ENCODE assay signal across 8 mouse cellular contexts in genomic region chr17:90583826-90584534, GRCm38 (mm10).
DNase-seq lines count a peak whose midpoint lies in the region; ATAC-seq and TF ChIP-seq lines count a peak whose summit lies in the region.
"Had no signal": no experiment of that assay in that cellular context is flagged by ENCODE, and none has a peak within 500 bp of the region (broad histone marks: within the 10 kb centered on the region; RNA-seq: fewer than 3 reads in every experiment).

No protein-coding gene starts in this region.

- TF ChIP-seq EP300 in MEL (IDR thresholded peaks at IDR 0.05; ENCODE audit: low read depth in 1 of 2, low read length in 2 of 2): no peak

- H3K4me3 ChIP-seq in MEL (ENCODE audit: control insufficient read depth in 1 of 2, insufficient read depth in 1 of 2, low read depth in 2 of 2, low read length in 2 of 2): no peak overlapping the region; a peak in 1 of 4 replicates
- H3K4me3 ChIP-seq: megakaryocyte, embryonic 14.5 days had no signal

- no peak for TF ChIP-seq POLR2A in MEL (IDR thresholded peaks at IDR 0.05; ENCODE audit: control insufficient read depth in 1 of 2, insufficient read depth in 1 of 2, low read depth in 1 of 2, low read length in 2 of 2, poor library complexity in 1 of 2)

- no peaks in the 10 kb centered on the region for H3K79me2 ChIP-seq in MEL (ENCODE audit: control insufficient read depth, insufficient read depth, low read length, poor library complexity)

- no peak overlapping the region for H3K9ac ChIP-seq in MEL (ENCODE audit: control insufficient read depth, low read depth, low read length, poor library complexity, severe bottlenecking)

- H3K27ac ChIP-seq in MEL (ENCODE audit: control insufficient read depth, low read depth, low read length): no peak overlapping the region

- H3K27me3 ChIP-seq in MEL (ENCODE audit: control insufficient read depth in 1 of 2, insufficient read depth in 2 of 2, low read length in 2 of 2): no peaks in the 10 kb centered on the region
- H3K27me3 ChIP-seq: megakaryocyte, embryonic 14.5 days had no signal

- H3K36me3 ChIP-seq in MEL (ENCODE audit: control insufficient read depth in 1 of 2, insufficient read depth in 2 of 2, low read length in 2 of 2): no peaks in the 10 kb centered on the region

- peaks cover 0 to 5% of the 10 kb centered on the region in 2 experiments; a peak in 2 of 4 replicates for H3K4me1 ChIP-seq in MEL (ENCODE audit: control insufficient read depth in 1 of 2, insufficient read depth in 2 of 2, low read length in 2 of 2)
- H3K4me1 ChIP-seq: megakaryocyte, embryonic 14.5 days had no signal

- peak; percentile 53 for TF ChIP-seq RAD21 in MEL (IDR thresholded peaks at IDR 0.05; ENCODE audit: low read depth, low read length)

- DNase-seq in left cerebral cortex, postnatal 4 days: peak; percentile 12
- no peak for DNase-seq in left cerebral cortex, adult 9 months (ENCODE audit: low spot score in 2 of 2)
- DNase-seq in MEL (ENCODE audit: low read depth, low spot score): peak; percentile 70
- peak; percentile 12 for DNase-seq in c-Kit-positive CD71-positive TER-119-positive erythroid progenitor cells, embryonic 14.5 days (ENCODE audit: low spot score)
- DNase-seq in retina, embryonic 14.5 days (ENCODE audit: low spot score): peak; percentile 47
- DNase-seq in left cerebral cortex, postnatal 25 days (ENCODE audit: low spot score in 2 of 2): no peak

- peak; percentile 80 to 84 for ATAC-seq in hematopoietic stem cell, adult 5-6 weeks (replicated peaks in 1 of 2; ENCODE audit: insufficient read depth in 1 of 2, low FRiP score in 2 of 2, low TSS enrichment in 1 of 2, low read depth in 1 of 2, poor library complexity in 2 of 2, severe bottlenecking in 2 of 2)

- no peaks in the 10 kb centered on the region for H3K9me3 ChIP-seq in MEL (replicated peaks; ENCODE audit: insufficient read depth, low read length)
- H3K9me3 ChIP-seq: megakaryocyte, embryonic 14.5 days had no signal

- intact Hi-C loops in left cerebral cortex, postnatal 4 days (cut with DNase I): loop anchor here (10.0 kb wide), 4 partner anchors 129 to 1929 kb away; no protein-coding TSS in a partner anchor
- intact Hi-C loops in left cerebral cortex, postnatal 25 days (cut with DNase I): loop anchor here (2.0 to 10.0 kb wide), 4 partner anchors 849 to 1931 kb away; no protein-coding TSS in a partner anchor

- peak; percentile 63 to 67 (median 67) for TF ChIP-seq CTCF in MEL (IDR thresholded peaks at IDR 0.05 in 2 of 3, conservative IDR thresholded peaks at IDR 0.05 in 1 of 3; ENCODE audit: control insufficient read depth in 1 of 3, insufficient read depth in 1 of 3, low read depth in 2 of 3, low read length in 3 of 3, poor library complexity in 1 of 3, severe bottlenecking in 1 of 3)

TF ChIP-seq in MEL, 35 proteins besides CTCF, POLR2A, EP300 and RAD21:
- no peak for TF ChIP-seq CHD1 (IDR thresholded peaks at IDR 0.05; ENCODE audit: low read depth, low read length)
- TF ChIP-seq MXI1 (IDR thresholded peaks at IDR 0.05; ENCODE audit: low read depth, low read length): no peak
- TF ChIP-seq RCOR1 (IDR thresholded peaks at IDR 0.05; ENCODE audit: low read depth, low read length): no peak
- TF ChIP-seq ZC3H11A (IDR thresholded peaks at IDR 0.05; ENCODE audit: low read depth, low read length): 0 out of 2 replicates have a peak, but pooled peaks have one; percentile 5
- TF ChIP-seq TBP (IDR thresholded peaks at IDR 0.05; ENCODE audit: low read depth, low read length): no peak
- TF ChIP-seq SMC3 (IDR thresholded peaks at IDR 0.05; ENCODE audit: low read depth, low read length): peak; percentile 48
- no peak for TF ChIP-seq UBTF (IDR thresholded peaks at IDR 0.05; ENCODE audit: borderline replicate concordance, insufficient read depth, low read depth, low read length)

Comparison
In these comparisons a context has a peak if more than half of its experiments do, and no peak if none do; other contexts are left out.
1. DNase-seq: peak in left cerebral cortex, postnatal 4 days (single experiment), MEL (single experiment), c-Kit-positive CD71-positive TER-119-positive erythroid progenitor cells, embryonic 14.5 days (single experiment) and retina, embryonic 14.5 days (single experiment); none in left cerebral cortex, adult 9 months (0 of 2) and left cerebral cortex, postnatal 25 days (0 of 2).